Comparison of ENCODE assay signal across 8 mouse cellular contexts in genomic region chr14:45463599-45463998, GRCm38 (mm10). TPM values are rescaled to one million over a fixed set of nuclear protein-coding genes. Genes with fewer than 3 reads are reported as not detected.
DNase-seq lines count a peak whose midpoint lies in the region; ATAC-seq lines count a peak whose summit lies in the region.

No protein-coding gene starts in this region.

- no peaks in the 10 kb centered on the region for H3K27me3 ChIP-seq in embryonic facial prominence, embryonic 12.5 days
- no peaks in the 10 kb centered on the region for H3K27me3 ChIP-seq in hindbrain, embryonic 12.5 days

- WGBS in embryonic facial prominence, embryonic 12.5 days, result 7% methylated on average over 10 of the region's 10 CpGs
- 12% methylated on average over 10 of the region's 10 CpGs for WGBS in hindbrain, embryonic 12.5 days

- peaks cover 25% of the 10 kb centered on the region for H3K4me1 ChIP-seq in embryonic facial prominence, embryonic 12.5 days
- peaks cover 22% of the 10 kb centered on the region for H3K4me1 ChIP-seq in hindbrain, embryonic 12.5 days

- no peak overlapping the region for H3K4me2 ChIP-seq in embryonic facial prominence, embryonic 12.5 days (replicated peaks)
- no peak overlapping the region for H3K4me2 ChIP-seq in hindbrain, embryonic 12.5 days (replicated peaks)

- no peak for ATAC-seq in embryonic facial prominence, embryonic 12.5 days (ENCODE audit: insufficient number of reproducible peaks, insufficient read depth, low FRiP score, low TSS enrichment)
- no peak; the same call in 1 of the 2 replicates for ATAC-seq in hindbrain, embryonic 12.5 days (ENCODE audit: low FRiP score)

- H3K4me3 ChIP-seq in embryonic facial prominence, embryonic 12.5 days, result no peak overlapping the region
- H3K4me3 ChIP-seq in hindbrain, embryonic 12.5 days, result no peak overlapping the region

- H3K9ac ChIP-seq in embryonic facial prominence, embryonic 12.5 days, result no peak overlapping the region
- no peak overlapping the region for H3K9ac ChIP-seq in hindbrain, embryonic 12.5 days

- peak; percentile 78 for DNase-seq in adrenal gland, adult 2 months
- DNase-seq in liver, result peak; percentile 40
- peak; percentile 47 for DNase-seq in neural tube, embryonic 10.5 days (ENCODE audit: extremely low spot score, low spot score)
- no peak for DNase-seq in frontal cortex, adult 2 months (ENCODE audit: extremely low spot score in 1 of 2, low spot score in 1 of 2)
- DNase-seq in layer of hippocampus, postnatal 10 days (ENCODE audit: low spot score in 2 of 2), result no peak
- DNase-seq in thymus, postnatal 4 days, result no peak

- peaks cover 74% of the 10 kb centered on the region for H3K36me3 ChIP-seq in embryonic facial prominence, embryonic 12.5 days
- H3K36me3 ChIP-seq in hindbrain, embryonic 12.5 days, result peaks cover 56% of the 10 kb centered on the region

- H3K9me3 ChIP-seq in embryonic facial prominence, embryonic 12.5 days, result no peaks in the 10 kb centered on the region
- H3K9me3 ChIP-seq in hindbrain, embryonic 12.5 days (replicated peaks), result no peaks in the 10 kb centered on the region

- H3K27ac ChIP-seq in embryonic facial prominence, embryonic 12.5 days, result peak overlapping the region; percentile 12; the same call in 1 of the 2 replicates
- peak overlapping the region; percentile 64 for H3K27ac ChIP-seq in hindbrain, embryonic 12.5 days

RNA-seq across cellular contexts. Expression of gene Gnpnat1, which starts 58.9 kb away (rescaled TPM):
- total RNA-seq in adrenal gland, adult 2 months (2021), result 10 to 100 TPM; 27.0 to 29.4 TPM
- polyA plus RNA-seq in adrenal gland, adult 2 months (2012; rRNA removed), result 1.3 and 1.8 TPM in 2 replicates
- 37.8 and 45.0 TPM in 2 replicates for polyA plus RNA-seq in embryonic facial prominence, embryonic 12.5 days (2016; fragmentation: Nextera tagmentation; extraction: Ambion mirVana)
- 36.5 and 39.1 TPM in 2 replicates for polyA plus RNA-seq in hindbrain, embryonic 12.5 days (2016; fragmentation: Nextera tagmentation; extraction: Ambion mirVana)
- 10.5 and 12.4 TPM in 2 replicates for polyA plus RNA-seq in frontal cortex, adult 2 months (2012; rRNA removed)
- total RNA-seq in layer of hippocampus, postnatal 10 days (2021), result 10 to 100 TPM; 14.9 to 15.9 TPM

Comparison
In these comparisons a context has a peak if more than half of its experiments do, and no peak if none do; other contexts are left out.
1. DNase-seq: peak in adrenal gland, adult 2 months (single experiment), liver (single experiment) and neural tube, embryonic 10.5 days (single experiment); none in frontal cortex, adult 2 months (0 of 2), layer of hippocampus, postnatal 10 days (0 of 2) and thymus, postnatal 4 days (single experiment).